Mouse (Mus musculus) cerebellum, adult 8-10 months (tissue): ENCODE results near the gene Ago4.

Experiments used
- DNase-seq: peaks from one replicate; pipeline ENCODE4 v3.0.0; 2022

The Ago4 gene

DNA sequence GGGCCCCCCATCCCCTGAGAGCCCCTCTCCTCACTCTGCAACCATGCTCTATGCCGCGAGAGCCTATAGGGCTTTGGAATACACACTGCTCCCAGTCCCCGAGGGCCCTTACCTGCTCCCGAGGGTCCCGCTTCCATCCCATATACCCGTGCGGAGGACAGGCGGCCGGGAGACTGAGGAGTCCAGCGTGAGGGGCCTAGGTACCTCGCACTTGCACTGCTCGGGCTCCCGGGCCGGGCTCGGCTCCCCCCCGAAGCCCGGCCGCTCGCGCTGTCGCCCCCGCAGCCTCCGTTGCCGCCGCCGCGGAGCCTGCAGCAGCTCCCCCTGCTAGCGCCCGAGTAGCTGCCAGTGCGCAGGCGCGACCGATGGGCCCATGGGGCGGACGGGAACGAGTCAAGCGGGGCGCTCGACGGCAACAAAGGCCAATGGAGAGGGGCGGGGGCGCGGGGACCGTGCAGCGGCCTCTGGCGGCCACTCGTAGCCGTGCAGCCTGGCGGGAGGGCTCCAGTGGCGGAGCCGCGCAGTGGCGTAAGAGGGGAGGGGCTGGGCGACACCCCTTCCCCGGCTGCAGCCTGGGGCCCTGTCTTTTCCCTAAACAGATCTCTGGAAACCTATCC is 64.9 kb downstream of the Ago4 start, which contains the start of gene Ago1:
Ago1 (minus strand) TSS at position 299 of the 617 bp plus-strand sequence.
- peak; percentile 95 for DNase-seq

DNA sequence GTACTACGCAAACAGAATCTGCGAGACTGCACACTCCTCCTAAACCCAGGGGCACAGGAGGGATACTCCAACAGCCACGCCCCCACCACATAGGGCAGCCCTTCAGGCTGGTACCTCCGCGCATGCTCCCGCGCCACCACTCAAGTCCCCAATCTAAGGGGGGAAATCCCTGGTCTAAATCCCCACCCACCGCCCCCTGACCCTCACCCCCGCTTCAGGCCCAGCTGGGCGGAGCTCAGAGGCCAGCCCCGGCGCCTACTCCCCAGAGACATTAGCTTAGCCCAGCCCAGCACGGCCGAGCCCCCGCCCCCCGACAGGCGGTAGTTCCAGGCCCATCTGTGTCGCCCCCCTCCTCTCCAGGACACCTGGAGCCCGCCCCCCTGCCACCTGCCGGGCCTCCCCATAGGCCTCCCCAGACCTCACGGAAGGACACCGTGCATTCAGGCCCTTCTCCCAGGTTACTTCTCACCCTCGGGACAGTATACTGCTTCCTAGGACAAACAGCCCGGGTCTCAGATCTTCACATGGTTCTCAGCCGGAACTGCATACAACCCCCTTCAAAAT is 65.5 kb downstream of the Ago4 start:
- peak; percentile 46 for DNase-seq

DNA sequence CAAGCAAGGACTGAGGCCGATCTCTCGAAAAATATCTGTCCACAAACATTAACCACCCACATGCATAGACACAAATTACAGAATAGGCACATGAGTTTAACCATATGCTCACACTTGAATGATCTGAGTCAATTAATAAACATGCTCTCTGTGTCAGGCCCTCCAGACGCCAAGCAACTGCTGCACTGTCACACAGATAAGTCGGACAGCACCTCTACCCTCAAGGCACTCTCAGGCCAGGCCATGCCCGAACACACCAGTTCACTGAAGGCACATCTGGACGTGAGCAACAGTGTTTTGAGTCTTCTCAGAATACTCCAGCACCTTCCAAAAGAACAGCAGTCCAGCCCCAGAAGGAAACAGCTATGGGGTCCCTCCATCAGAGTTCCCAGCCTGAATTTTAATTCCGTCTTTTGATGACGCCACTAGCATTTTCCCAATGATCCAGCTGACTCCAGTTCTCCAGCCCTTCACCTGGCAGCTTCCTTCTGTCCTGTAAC is 67.0 kb downstream of the Ago4 start:
- no peak for DNase-seq

DNA sequence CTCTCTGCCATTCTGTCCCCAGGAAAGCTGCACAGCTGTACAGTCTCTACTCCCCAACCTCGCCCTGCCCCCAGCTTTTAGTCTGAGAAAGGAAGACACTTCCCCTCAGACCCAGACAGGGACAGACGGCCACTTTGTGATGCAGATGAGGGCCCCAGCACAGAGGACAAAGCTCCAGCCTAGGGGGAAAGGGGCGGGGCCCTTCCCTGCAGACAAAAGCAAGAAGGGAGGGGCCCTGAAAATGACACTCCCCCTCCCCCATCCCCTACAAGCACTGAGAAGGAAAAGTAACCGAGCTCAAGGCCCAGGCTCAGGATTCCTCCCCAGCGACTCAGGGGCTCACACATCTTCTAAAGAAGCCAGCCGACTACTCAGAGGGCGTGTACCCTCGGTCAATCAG is 67.4 kb downstream of the Ago4 start:
- DNase-seq = peak; percentile 20

DNA sequence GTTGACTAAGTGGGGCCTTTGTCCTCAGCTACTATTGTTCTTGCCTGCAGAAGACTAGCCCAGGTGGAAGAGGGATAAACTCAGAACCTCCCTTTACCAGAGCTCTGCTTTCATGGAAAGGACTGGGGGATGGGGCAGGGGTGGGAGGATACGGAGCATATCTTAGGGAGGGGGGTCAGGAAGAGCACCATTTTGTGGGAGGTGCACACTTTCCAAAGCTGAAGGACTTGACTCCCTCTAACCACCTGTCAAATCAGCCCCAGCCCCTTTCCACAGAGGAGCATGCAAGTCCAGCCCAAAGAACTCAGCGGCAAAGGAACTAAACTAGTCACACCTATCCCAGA is 68.4 kb downstream of the Ago4 start:
- no peak for DNase-seq

DNA sequence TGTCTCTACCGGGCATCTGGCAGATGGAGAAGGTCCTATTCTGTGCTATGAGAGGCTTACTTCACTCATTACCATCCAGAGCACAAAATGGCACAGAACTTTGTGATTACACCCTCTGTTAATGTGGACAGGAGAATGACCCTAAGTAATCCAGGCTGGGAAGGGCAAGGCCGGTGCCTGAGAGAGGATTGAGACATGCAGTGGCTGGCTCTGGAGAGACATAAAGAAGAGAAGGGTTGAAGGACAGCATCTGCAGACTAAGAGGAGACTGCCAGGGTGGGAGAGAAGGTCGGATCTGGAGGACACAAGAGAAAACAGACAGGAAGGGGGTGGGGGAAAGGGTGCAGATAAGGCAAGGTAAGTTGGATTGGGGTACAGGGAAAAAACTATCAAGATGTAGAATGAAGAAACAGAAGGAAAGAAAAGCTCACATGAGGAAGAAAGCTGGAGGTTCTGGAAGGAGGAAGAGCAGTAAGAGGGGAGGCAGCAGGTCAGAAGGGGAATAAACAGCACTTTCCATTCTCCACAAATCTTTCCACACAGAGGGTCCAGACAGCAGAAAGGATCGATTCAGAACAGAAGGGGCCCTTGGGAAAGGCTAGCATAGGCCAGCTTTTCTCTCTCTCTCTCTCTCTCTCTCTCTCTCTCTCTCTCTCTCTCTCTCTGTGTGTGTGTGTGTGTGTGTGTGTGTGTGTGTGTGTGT is 68.9 kb downstream of the Ago4 start:
- no peak for DNase-seq

DNA sequence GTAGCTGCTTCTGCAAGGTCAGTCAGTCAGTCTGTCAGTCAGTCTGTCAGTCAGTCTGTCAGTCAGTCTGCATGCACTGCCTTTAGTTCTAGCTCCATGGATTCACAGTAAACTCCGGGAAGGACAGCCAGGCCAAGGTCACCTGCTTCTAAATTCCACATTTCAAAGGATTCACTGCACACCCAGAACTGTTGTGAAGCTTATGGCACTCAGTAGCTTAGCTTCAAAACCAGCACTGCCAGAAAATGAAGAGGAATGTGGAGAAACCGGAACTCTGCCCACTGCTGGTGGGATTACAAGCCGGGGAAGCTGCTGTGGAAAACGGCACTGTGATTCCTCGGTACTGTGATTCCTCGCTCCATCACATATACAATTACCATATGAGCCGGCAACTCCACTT is 77.8 kb downstream of the Ago4 start:
- DNase-seq = no peak

DNA sequence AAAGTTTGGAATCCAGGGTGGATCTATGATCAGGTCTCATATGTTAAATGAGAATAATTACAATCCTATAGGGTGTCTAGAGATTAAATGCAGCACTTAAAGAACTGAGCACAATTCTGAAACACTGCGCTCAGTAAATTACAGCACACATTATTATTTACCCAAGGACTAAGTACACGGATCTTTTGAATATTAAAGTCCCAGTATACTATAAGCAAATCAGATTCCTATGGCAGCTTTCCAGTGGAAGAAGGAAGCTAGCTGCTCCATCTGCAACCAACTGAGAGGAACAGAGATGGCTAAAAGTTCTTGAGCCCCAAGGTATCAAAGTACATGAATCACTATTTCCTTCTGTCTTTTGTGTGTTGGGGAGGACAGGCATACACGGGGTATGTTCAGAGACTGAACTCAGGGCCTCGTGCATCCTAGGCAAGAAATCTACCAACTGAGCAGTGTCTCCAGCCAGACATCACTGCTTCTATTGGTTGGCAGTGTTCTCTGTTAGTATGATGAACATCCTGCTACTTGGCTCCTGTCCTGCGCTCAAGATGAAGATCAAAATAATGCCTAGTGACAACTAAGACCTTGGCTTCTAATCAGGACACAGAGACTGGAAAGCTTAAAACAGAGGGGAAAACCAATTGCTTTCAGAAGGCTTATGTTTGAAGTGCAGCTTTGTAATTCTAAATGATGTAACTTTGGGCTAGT is 78.6 kb downstream of the Ago4 start:
- no peak for DNase-seq

DNA sequence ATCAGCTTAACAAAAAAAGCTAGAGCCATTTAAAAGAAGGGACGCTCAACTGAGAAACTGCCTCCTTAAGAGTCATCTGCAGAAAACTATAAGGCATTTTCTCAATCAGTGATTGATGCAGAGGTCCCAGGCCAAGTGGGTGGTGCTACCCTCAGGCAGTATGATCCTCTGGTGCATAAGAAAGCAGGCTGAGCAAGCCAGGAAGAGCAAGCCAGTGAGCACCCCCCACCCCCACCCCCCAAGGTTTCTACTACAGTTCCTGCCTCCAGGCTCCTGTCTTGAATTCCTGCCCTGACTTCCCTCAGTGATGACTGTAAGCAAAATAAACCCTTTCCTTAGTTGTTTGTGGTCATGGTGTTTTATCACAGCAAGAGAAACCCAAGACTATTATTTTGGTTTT is 83.0 kb downstream of the Ago4 start:
- DNase-seq = no peak

DNA sequence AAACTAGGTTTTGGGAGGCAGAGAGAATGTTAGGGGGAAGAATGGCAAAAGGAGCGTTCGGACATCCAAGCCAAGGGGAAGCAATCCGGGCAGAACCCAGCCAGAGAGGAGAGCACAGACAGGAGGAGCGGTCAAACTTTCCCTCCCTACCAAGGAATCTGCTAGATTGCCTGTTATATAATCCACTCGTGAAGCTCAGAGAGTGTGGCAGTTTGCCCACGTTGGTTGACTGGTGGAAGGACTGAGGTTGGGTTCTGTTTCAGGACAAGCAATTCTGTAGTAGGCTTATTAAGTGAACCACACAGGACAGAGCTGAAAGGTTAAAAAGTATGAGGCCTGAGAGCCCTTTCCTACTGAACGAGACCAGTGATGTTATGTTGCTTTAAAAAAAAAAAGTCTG is 86.1 kb downstream of the Ago4 start:
- no peak for DNase-seq

DNA sequence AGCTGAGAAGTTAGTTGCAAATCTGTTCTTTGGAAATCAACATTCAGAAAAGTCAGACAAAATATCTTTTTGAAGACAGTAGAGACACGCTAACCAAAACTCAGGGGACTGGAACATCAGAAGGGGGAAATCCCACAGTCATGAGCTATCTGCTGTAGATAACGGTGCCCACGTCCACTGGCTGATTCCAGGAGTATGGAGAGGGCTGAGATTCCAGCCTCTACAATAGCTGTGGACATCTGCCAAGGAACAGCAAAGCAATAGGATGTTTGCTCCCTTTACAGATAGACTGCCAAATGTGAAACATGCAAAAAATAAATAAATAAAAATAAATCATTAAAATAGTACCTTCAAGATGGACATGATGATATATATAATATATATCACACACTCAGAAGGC is 88.7 kb downstream of the Ago4 start:
- DNase-seq = no peak
